Mouse (Mus musculus) lung, adult 2 months (tissue): ENCODE measurements around the gene Ubn1. TPM values are rescaled to one million over a fixed set of nuclear protein-coding genes. Genes with fewer than 3 reads are reported as not detected.

Source experiments
- DNase-seq: peaks from one replicate; pipeline ENCODE4 v3.0.0; 2022
- H3K4me1 ChIP-seq: fragments of 200-500 bp; 2 replicates; pipeline ENCODE4 v1.6.1; 2011; ENCODE audit warnings: low read length; ENCODE audit not compliant: control insufficient read depth, insufficient read depth
- H3K4me3 ChIP-seq: fragments of 200-500 bp; replicated peaks from 2 replicates; pipeline ENCODE3; 2011; ENCODE audit warnings: low read depth, mild to moderate bottlenecking, control low read depth, low read length; ENCODE audit errors: extremely low read depth
- CTCF ChIP-seq: fragments of 200-500 bp; IDR thresholded peaks from 2 replicates; pipeline ENCODE4 v1.5.1; 2011; ENCODE audit warnings: mild to moderate bottlenecking, low read length, control low read depth; ENCODE audit not compliant: insufficient read depth
- POLR2A ChIP-seq: fragments of 200-500 bp; IDR thresholded peaks from 2 replicates; pipeline ENCODE4 v1.6.1; 2011; ENCODE audit warnings: low read depth, mild to moderate bottlenecking, control low read depth, low read length, borderline replicate concordance; ENCODE audit errors: extremely low read depth
- WGBS: fragments of 180-500 bp; shearing (Covaris S2); methylation state at CpG from one replicate; pipeline ENCODE4 v1.1.7; 2018; 5-methylcytosine and 5-hydroxymethylcytosine counted together
- polyA plus RNA-seq: library from polyadenylated mRNA; depleted of rRNA; stranded (reverse); fragments of >200 nt; gene quantifications from 2 replicates; pipeline ENCODE4 v1.2.3, GENCODE M21; 2012; rRNA removed

Gene Ubn1
- polyA plus RNA-seq, result 33.5 and 46.2 TPM in 2 replicates

DNA sequence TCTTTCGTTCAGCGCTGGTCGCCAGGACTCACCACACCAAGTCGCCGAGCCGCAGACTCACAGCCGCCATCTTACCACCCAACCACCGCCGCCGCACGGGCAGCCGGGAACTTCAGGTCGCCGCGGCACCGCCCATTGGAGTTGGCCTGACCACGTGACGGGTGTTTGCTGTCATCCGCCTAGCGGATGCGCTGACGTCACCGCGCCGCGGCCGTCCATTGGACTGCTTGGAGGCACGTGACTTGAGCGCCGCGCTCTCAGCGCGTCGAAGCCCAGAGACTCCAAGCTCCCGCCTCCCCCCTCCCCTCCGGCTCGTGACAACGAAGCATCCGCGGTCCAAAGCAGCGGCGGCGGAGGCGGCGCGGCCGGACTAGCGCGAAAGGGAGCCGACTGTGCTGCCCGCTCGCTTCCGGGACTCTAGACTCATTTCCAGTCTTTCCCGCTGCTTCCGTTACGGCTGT lies at the start of gene Ubn1, which contains the start of gene Glyr1:
TSS of gene Ubn1 (plus strand) at position 284 of the 461 bp plus-strand sequence.
TSS of gene Glyr1 (minus strand) at position 90 of the 461 bp plus-strand sequence.
- no peak for TF ChIP-seq CTCF
- TF ChIP-seq POLR2A, result peak; percentile 71
- peak within 1 kb of the TSS; percentile 97 for H3K4me3 ChIP-seq
- DNase-seq, result peak; percentile 98
- peaks cover 19% of the 10 kb centered on the region for H3K4me1 ChIP-seq
- WGBS, result under 1% methylated on average over 56 of the region's 56 CpGs

DNA sequence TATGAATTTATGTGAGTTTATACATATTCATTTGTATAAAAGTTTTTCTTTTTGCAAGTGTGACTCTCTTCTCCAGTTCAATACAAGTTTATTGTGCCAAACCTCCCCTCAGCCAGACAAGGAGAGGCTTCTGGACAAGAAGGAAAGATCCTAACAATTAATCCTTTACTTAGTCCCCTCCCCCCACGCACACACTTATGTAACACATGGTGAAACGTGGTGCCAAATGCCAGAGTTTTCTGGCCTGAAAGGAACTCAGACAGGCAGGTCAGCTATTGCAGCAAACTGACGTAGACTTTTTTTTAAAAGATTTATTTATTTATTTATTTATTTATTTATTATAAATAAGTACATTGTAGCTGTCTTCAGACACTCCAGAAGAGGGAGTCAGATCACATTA lies 49.2 kb upstream of the Ubn1 start:
- 56% methylated on average over 3 of the region's 3 CpGs for WGBS
- Histone ChIP-seq H3K4me1 (no peaks in the 10 kb centered on the region), H3K4me3 (no peak overlapping the region)
- TF ChIP-seq POLR2A, result no peak
- no peak for TF ChIP-seq CTCF
- DNase-seq, result no peak

DNA sequence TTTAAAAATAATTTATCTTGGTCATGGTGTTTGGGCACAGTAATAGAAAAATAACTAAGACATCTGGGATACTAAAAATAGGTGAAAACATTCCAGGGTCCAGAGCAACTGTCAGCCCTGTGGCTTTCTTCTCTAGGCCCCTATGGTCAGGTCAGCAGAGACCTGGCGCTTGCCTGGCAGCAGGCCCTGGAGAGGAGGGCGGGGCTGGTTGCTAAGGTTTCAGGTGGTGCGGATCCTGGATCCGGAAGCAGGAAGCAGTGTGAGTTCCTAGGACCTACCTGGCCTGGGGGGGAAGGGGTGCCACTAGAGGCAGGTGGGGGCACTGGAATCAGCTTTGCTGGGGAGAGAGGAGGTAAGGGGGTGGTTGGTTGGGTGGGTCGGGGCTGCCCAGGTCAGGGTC lies 42.8 kb upstream of the Ubn1 start, which contains the start of gene Smim22:
TSS of gene Smim22 (plus strand) at position 222 of the 400 bp plus-strand sequence.
- WGBS, result 52% methylated on average over 5 of the region's 5 CpGs
- Histone ChIP-seq H3K4me3 (peak within 1 kb of the TSS; percentile 27), H3K4me1 (peaks cover 2% of the 10 kb centered on the region; the same call in 1 of the 2 replicates)
- TF ChIP-seq POLR2A, result peak; percentile 22; the same call in 1 of the 2 replicates
- no peak for TF ChIP-seq CTCF
- peak; percentile 77 for DNase-seq

DNA sequence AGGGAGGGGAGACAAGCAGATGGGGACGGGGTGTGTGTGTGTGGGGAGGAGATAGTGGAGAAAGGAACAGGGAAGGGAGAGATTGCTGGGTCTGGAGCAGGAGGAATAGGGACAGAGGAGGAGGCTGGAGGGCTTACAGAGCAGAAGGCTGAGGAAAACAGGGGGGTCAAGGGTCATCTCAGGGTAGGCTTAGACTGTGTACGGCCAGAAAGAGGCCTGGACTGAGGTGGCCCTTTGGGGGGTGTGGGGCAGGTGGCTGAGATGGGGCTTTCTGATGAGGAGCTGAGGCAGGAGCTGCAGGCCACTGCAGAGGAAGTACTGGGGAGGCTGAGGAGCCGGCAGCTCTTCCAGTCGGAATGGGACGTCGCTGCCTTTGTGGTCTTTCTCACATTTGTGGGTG lies 42.4 kb upstream of the Ubn1 start:
- no peak for DNase-seq
- 51% methylated on average over 6 of the region's 6 CpGs for WGBS
- TF ChIP-seq POLR2A, result no peak
- TF ChIP-seq CTCF, result no peak
- H3K4me3 ChIP-seq, result peak overlapping the region; percentile 27
- H3K4me1 ChIP-seq, result peaks cover 6% of the 10 kb centered on the region

DNA sequence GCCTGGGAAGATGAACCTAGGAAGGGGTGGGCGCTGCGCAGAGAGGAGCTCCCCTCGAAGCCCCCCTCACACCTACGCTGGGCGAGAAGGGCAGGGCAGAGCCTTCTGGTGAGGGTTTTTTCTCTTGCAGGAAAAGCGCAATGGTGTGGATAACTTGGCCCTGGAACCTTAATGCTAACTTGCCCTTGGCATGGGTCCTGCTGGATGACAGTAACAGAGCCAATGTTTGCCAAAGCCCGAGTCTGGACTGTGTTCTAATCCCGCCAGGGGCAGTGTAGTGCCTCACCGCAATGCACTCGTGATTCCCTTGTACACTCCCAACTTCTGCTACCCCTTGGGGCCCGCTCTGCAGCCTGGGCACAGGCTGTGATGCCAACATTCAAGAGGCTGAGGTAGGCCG lies 41.8 kb upstream of the Ubn1 start:
- TF ChIP-seq CTCF, result no peak
- no peak for TF ChIP-seq POLR2A
- Histone ChIP-seq H3K4me3 (no peak overlapping the region), H3K4me1 (peaks cover 10% of the 10 kb centered on the region)
- no peak for DNase-seq
- WGBS, result 77% methylated on average over 12 of the region's 12 CpGs

DNA sequence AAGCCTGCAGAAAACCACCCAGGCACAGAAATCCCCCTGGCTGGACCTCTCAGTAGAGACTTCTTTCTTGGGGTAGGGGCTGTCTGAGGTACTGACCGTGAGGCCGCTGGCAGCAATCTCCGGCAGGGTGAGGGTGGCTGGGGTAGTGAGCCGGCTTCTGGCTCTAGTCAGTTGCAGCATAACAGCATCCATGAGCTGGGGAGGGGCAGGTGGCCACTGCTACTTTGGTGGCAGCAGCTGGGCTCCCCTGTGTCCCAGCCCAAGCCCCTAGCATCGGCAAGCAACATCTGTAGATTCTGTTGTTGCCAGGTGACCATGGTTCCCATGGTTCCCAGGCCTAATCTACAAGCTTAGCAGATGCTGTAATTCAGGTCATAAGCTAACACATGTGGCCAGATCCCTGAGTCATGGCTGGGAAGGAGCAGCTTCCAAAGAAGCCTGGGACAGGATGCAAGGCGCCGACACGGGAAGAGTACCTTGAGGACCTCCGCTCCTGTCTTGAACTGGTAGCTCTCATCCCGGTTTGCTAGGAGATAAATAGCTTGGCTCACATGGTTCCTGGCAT lies 39.4 kb upstream of the Ubn1 start:
- 90% methylated on average over 10 of the region's 10 CpGs for WGBS
- H3K4me3 ChIP-seq, result no peak overlapping the region
- DNase-seq, result no peak
- TF ChIP-seq CTCF (no peak), POLR2A (no peak)
- peaks cover 10% of the 10 kb centered on the region for H3K4me1 ChIP-seq

DNA sequence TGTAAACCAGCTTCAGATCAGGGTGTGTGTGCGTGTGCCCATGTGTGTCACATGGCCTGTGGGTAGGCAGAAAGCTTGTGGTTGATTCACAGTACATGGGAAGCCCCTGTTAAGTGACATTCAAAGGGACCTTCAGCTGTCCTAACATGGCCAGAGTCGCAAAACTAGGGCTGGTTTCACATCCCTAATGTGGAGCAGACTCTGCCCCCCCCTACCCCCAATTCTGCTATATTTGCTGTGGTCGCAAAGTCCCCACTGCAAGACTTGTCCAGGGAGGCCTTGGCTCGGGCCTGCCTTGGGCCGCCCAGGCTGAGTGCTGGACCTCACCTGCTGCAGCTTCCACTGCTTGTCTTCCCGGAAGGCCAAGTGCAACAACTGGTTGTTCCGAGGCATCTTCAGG lies 38.6 kb upstream of the Ubn1 start:
- Histone ChIP-seq H3K4me3 (no peak overlapping the region), H3K4me1 (peaks cover 10% of the 10 kb centered on the region)
- no peak for DNase-seq
- WGBS, result 83% methylated on average over 7 of the region's 7 CpGs
- TF ChIP-seq CTCF (no peak), POLR2A (no peak)

DNA sequence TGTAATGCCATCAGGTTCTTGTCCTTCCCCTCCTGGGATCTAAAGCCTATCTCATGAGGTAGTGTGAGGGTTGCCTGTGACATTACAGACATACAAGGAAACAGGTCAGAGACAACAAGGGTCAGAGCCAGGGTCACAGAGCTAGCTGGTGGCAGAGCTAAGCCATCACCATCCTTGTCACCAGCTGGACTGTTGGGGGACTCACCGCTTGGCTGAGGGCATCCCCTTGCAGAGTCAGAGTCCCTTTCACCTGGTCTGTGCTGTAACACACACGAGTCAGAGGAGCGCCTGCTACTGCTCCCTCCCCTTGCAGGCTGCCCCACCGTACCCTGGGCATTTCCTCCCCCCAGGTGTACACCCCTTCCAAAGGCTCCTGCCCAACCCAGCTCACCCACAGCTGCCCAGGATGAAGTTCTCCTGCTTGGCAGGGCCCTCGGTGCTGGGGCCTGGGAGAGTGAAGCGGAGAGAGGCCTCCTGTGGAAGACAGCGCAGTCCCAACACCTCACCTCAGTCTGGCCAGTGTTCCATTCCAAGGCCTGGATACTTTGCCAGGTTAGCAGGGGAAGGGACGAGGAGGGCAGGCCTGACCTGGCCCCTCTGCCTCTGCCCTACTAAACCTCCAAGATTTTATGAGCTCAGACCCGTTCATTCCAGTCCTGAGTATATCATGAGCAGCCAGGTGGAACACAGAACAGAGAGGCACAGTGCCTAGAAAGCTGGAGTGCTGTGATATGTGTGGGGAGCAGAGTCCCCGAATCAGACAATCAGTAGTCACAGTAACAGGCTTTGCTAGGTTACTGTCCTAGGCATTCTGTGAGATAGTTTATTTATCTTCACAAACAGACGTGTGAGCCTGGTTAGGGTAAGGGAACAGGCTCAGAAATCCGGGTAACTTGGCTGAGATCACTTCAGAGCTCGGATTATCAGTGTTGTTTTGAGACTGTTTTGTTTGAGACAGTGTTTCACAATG lies 37.5 kb upstream of the Ubn1 start:
- WGBS, result 46% methylated on average over 13 of the region's 13 CpGs
- TF ChIP-seq CTCF (no peak), POLR2A (peak; percentile 20; the same call in 1 of the 2 replicates)
- Histone ChIP-seq H3K4me3 (peak overlapping the region; percentile 77), H3K4me1 (peaks cover 10% of the 10 kb centered on the region)
- DNase-seq, result no peak

DNA sequence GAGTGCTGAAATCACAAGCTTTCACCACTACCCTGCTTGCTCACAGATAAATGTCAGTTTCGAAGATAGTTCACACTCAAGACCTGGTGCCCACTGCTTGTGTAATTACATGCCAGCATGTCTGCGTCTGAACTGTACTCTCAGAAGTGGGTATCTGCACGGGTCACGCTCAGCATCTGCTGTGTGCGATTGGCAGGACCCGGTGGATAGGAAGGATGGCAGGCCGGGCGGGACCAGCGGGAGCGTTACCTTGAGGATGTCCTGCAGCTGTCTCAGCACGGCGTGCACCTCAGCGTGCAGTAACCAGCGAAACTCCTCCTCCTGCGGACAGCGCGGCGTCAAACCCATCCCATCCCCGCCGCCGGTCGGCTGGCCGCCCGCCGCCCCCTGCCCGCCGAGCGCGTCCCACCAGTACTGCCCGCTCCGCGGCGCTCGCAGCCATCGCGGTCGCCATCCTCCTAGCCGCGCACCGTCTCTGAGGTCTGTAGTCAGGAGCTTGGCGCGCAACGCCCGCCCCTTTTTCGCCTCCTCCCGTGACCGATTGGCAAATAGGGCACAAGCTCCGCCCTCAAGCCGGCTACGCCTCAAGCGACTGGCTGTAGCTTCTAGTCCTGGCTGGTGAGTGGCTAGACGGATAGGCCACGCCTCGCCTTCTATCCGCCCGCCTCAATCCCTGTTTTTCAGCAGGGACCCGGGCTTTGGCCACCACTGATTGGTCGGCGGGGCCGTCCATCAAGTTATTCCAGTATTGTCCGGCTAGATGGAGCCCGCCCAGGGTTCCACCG lies 36.6 kb upstream of the Ubn1 start, which contains the start of gene Rogdi:
TSS of gene Rogdi (minus strand) at position 500 of the 785 bp plus-strand sequence.
- peaks cover 10% of the 10 kb centered on the region for H3K4me1 ChIP-seq
- under 1% methylated on average over 63 of the region's 63 CpGs for whole genome bisulfite sequencing
- peak; percentile 96 for DNase-seq
- TF ChIP-seq POLR2A (peak; percentile 68; the same call in 1 of the 2 replicates), CTCF (no peak)
- H3K4me3 ChIP-seq, result peak within 1 kb of the TSS; percentile 77
